Mouse (Mus musculus) heart, adult 11 months (tissue): ENCODE measurements around the gene Baz2a.
A peak's percentile ranks its signal among the peaks of the same experiment; 100 is the strongest.
"Not testable (repeated sequence)": the region's sequence is repeated elsewhere in the genome, so short reads cannot be mapped to it uniquely, and the experiment has no call there.

Source experiments
- DNase-seq: peaks from one replicate; pipeline ENCODE4 v3.0.0; 2022

The Baz2a gene

GRCm38 (mm10) chr10:128082477-128082808, 8.9 kb upstream of the Baz2a start:
- no peak for DNase-seq

DNA sequence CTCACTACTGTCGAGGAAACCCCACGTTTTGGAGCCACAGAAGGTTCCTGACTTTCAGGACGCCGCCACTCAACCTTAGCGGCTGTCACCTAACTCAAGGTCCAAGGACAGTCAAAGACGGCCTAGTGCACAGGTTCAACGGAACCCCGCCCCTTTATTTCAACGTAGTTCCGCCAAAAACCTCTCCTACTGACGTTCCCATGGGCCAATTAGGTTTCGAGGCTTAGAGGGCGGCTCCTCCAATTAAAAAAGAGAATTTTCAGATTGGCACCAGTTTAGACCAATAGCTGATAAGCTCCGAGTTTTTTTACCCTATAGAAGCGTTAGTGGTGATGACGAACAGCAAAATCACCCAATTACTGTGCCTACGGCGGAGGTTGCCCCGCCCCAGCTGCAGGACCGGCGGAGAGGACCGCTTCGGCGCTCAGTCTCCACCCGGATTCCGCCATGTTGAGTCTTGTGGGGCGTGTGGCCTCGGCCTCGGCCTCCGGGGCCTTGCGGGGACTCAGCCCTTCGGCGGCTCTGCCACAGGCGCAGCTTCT, 8.4 kb upstream of the Baz2a start, which contains the start of gene Atp5b:
Gene Atp5b, plus strand, starts transcription at position 394 of the 542 bp plus-strand sequence.
- DNase-seq: peak; percentile 100

DNA sequence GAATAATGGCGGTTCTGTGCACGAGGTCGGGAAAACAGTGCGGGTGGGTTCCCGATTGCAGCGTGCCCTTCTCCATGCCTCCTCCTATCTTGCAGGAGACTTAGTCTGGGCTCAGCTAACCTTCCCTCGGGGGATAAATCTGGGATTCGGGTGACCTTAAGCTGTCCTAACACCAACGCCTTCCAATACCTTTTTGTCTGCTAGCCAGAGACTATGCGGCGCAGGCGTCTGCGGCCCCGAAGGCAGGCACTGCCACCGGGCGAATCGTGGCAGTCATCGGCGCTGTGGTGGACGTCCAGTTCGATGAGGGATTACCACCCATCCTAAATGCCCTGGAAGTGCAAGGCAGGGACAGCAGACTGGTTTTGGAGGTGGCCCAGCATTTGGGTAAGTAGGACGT, 7.7 kb upstream of the Baz2a start:
- DNase-seq: no peak

DNA sequence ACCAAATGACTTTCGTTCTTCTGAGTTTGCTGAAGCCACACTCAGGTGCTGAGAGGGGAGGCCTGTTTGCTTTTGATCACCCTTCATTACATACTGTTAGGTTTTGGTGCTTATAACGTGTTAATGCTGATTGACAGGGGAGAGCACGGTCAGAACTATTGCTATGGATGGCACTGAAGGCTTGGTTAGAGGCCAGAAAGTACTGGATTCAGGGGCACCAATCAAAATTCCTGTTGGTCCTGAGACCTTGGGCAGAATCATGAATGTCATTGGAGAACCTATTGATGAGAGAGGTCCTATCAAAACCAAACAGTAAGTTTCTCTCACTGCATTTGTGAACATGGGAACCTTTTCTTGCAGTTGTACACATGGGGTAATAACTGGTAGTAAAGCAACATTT, 7.2 kb upstream of the Baz2a start:
- no peak for DNase-seq

DNA sequence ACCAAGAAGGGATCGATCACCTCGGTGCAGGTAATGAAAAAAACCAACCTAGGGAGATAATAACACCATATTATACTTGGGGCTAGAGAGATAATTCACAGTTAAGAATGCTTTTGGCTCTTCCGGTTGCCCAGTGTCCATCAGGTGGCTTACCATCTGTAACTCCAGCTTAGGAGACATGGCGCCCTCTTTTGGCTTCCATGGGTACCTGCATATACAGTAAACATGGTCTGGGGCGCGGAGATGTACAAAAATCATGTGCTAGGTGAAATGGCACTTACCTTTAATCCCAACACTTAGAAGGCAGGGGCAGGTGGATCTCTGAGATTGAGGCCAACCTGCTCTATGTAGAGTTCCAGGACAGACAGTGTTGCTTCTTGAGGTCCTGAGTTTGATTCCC, 5.0 kb upstream of the Baz2a start:
- DNase-seq: peak; percentile 92

- not testable (repeated sequence) for DNase-seq
These were observed 4.2 kb upstream of the Baz2a start for GRCm38 (mm10) chr10:128087216-128087615.

DNA sequence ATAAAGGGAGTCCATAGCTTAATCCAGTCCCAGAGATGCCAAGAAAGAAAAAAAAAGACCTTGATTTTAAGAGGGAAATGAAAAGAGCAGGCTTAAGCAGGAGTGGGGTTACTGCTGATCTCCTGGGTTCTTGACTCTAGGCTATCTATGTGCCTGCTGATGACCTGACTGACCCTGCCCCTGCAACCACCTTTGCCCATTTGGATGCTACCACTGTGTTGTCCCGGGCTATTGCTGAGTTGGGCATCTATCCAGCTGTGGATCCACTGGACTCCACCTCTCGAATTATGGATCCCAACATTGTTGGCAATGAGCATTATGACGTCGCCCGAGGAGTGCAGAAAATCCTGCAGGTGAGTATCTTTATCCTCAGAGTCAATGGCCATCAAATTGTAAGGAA, 3.2 kb upstream of the Baz2a start:
- no peak for DNase-seq

GRCm38 (mm10) chr10:128089842-128090241, 1.5 kb upstream of the Baz2a start:
- peak; percentile 89 for DNase-seq

DNA sequence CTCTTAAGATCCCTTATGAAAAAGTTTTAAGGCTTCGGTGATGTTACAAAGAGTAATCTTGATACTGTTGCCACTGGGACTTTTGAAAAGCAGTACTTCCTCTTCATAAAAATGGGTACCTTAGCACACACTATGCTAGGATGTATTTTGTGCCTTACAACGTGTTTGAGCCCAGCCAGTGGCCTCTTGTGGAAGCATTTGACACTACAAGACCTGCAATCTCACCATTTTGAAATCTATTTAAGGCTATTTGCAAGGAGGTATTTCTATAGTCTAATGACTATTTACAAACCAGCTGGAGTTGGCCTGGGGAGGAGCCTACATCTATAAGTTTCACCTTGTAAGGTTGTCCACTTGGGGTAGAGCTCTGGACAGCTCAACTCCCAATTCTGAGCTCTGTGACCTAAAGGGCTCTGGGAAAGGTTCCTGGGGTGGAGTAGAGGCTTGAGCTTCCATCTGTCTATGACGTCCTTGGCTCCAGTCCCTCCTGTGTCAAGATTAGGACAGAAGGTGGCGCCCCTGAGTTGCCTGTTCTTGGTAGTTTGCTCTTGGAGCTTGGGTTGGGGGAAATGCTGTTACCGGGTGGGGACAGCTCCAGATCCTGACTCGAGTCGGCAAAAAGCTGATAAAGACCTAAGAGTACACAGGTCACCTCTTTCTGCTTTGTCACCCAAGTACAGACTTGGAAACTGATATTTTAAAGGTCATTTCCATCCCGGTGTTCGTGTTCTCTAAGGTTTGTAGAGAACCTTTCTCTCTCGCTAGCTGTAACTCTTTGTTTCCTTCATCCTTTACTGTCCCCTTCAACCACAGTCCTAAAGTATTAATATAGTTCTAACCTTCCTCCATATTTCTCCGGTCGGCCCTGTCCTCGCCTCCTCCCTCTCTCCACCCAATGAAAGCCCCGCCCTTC, 470 bp upstream of the Baz2a start:
- peak; percentile 99 for DNase-seq

DNA sequence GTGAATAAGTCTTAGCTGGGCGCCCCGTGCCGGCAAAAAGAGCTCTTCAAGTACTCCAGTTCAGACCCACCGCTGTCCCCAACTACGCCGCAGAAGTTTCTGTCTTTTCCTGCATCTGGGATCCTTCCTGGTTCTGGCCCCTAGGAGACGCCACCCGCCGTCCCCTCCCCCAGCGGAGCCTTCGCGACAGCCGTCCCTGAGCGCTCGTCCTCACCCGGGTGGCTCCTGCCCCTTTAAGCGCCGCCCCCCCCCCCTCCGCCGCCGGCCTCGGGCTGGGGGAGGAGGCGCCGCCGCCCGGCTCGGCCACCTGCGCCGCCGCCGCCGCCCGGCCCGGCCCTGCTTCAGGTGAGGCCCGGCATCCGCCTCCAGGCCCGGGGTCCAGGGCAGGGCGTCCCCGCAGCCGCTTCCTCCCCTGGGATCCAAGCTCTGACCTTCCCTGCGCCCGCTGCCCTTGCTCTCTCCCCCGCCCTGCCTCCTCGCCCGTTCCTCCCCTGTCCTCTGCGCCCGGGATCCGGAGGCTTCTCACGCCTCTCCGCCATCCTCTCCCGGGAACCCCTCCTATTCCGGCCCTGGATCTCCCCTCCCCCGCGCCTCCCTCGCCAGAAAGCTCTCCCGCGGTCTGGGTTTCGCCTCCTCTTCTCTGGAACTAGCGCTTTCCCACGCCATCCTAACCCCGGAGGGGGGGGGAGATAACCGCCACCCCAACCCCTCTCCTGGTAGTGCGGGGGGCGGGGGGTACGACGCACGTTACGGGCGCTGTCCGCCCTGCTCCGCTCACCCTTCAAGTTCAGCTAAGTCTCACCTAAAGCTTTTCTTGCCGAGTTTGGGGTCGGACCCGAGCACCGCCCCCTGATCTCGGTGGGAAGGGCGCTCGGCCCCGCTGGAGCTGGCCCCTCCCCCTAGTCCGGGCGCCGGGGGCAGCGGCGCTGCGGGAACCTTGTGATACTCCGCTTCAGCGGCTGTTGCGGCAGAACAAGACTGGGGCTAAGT, 1.4 kb downstream of the Baz2a start:
- peak; percentile 99 for DNase-seq

DNA sequence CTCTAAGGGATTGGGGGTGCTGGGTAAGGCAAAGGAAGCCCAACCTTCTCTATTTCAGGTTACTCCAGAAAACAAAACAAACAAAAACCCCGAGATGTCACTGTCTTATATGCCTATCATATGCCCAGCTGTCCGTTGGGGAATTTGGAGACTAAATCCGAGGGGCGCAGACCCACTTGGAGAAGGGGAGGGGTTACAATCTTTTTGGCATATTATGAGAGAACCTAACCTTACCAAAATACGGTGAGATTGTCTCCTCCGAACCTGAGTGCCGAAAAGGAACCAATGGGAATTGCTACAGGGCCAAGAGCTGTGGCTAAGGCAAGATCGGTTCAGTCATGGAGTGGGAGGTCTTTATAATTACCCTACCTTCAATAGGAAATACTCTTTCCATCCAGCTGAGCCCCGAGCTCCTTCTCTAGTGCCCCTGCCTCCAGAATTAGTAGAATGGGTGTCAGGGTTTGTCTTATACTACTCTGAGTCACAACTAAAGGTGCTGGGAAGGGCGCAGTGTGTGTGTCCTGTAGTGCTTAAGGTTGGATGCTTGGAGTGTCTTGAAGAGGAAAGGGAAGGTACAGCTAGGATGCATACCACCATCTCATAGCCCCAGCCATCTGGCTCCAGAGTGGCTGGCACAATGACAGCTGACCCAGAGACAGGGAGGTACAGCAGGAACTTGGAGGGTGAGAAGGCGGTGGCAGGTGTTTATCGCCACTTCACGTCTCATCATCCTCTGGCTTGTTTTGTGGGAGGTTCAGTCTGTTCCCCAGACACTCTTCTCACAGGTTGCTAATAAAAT, 2.3 kb downstream of the Baz2a start:
- peak; percentile 96 for DNase-seq

DNA sequence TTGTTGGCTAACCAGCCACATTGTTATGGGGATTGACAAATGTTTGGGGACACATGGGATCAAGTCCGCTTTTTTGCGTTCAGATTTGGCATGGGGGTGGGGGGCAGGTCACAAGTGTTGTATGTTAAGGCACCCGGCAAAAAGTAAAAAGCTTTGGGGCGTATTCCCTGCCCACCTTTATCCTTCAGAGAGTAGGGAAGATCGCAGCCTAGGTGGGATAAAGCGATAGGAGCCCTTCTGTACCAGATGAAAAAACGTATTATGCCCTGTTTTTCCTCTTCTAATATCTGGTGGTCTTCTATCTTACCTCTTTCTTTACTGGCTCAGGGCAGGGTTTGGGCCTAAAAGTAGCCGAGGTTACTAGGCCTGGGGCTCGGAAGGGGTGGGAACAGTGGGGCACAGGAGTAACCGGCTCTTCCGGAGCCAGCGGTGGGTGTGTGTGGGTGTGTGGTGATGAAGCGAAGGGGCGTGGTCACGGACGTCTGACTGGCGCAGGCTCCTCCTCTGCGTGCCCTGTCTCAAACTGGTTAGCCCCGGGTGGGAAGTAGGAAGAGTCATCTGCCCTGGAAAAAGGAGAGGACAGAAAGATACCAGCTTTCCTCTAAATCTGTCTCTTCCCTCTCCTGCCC, 3.1 kb downstream of the Baz2a start:
- DNase-seq: peak; percentile 99

DNA sequence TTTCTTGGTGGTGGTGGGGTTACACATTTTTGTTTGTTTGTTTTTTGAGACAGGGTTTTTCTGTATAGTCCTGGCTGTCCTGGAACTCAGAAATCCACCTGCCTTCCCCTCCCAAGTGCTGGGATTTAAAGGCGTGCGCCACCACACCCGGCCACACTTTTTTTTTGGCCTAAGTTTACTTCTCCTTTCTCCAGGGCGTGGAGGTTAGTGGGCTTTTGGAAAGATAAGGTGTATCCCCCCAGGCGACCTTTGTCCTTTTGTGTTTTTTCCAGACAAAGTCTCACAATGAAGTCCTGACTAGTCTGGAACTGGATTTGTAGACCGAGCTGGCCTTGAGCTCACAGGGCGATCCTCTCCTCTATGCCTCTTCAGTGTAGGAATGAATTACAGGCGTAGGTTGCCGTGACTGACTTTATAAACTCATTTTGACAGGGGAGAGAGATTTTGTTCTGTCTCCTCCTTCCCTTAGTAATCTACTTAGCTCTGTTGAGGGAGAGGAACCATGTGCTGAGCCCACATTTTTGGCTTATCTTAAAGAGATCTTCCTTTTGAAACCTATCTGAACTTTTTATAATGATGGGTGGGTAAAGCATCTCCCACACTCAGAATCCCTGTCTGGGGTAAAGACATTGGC, 3.7 kb downstream of the Baz2a start:
- DNase-seq: no peak

- DNase-seq: no peak
These were observed 4.9 kb downstream of the Baz2a start for GRCm38 (mm10) chr10:128096313-128096692.

GRCm38 (mm10) chr10:128096693-128097586, 5.6 kb downstream of the Baz2a start:
- DNase-seq: peak; percentile 98

DNA sequence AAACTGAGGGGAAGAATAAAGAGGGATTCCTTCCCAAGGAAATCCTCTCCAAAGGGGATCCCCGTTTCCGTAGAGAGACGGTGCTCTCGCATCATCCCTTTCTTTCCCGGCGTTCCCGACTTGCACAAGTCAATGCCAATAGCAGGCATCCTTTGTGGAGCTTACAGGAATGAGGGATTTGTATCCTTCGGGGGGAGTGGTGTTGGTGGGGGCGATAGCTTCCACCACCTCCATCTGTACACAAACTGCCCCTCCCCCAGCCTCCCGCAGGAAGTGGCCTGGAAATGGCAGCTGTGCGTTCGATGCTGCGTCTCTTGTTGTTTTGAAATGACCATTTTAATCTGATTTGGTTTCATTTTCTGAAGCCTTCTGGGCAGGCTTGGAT, 6.2 kb downstream of the Baz2a start:
- DNase-seq: peak; percentile 97

DNA sequence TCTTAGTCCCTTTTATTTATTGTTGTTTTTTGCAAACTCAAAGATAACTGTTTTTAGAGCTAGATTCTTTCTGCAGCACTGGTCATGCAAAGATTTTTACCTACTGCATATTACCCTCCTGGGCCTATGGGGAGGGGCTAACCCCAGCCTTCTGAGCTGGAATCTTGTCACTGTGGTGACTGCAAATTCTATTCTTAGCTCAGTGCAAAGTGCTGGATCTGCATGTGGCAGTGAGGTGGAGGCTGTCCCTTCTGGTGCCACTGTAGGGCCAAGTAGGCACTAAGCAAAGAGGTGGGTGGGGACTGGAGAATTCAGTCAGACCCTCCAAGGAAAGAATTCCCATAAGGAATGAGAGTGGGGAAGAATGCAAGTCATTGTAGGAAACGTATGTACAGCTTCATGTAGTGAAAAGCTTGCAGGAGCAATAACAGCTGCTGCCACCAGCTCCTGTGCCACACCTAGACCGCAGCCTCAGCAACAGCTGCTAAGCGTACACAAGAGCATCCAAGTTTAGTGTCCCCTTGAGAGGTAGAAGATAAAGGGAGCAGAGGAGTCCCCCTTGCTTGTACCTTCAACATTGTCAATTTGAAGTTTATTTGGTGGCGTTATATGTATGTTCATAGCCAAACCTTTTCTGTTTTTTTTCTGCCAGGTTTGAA, 18.9 kb downstream of the Baz2a start:
- DNase-seq: no peak

GRCm38 (mm10) chr10:128111227-128111626, 19.9 kb downstream of the Baz2a start:
- DNase-seq: no peak

GRCm38 (mm10) chr10:128123833-128124232, 32.5 kb downstream of the Baz2a start:
- peak; percentile 88 for DNase-seq

GRCm38 (mm10) chr10:128124831-128125230, 33.5 kb downstream of the Baz2a start:
- peak; percentile 90 for DNase-seq
